Mouse (Mus musculus) gastrocnemius, adult 18-20 months (tissue): ENCODE measurements around the gene Zmiz2. TPM values are rescaled to one million over a fixed set of nuclear protein-coding genes. Genes with fewer than 3 reads are reported as not detected.
"Not testable (repeated sequence)": the region's sequence is repeated elsewhere in the genome, so short reads cannot be mapped to it uniquely, and the experiment has no call there.

ENCODE experiments used
- DNase-seq: peaks from one replicate; pipeline ENCODE4 v3.0.0; 2021; ENCODE audit warnings: low spot score
- total RNA-seq, 2 experiments: library from RNA; stranded (reverse); gene quantifications; 2 replicates each; pipeline ENCODE4 v1.2.3; 2021

The Zmiz2 gene
- total RNA-seq, 2 experiments from 2014 or later: 49.3 to 51.1 TPM

DNA sequence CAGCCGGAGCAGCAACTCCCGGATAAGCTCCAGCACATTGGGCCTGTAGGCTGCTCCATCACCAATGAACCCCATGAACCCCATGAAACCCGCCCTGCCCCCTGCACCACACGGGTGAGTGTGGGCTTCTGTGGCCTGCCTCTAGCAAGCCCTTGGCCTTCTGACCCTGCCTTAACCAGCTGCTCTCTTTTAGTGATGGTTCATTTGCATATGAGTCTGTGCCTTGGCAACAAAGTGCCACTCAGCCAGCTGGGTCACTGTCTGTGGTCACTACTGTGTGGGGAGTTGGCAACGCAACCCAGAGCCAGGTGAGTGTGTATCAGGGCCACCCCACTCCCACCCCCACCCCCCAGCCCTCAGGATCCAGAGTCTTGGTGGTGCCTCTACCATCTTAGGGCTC is 6.7 kb downstream of the Zmiz2 start:
- no peak for DNase-seq

GRCm38 (mm10) chr11:6398141-6398540 is 9.3 kb downstream of the Zmiz2 start:
- no peak for DNase-seq

DNA sequence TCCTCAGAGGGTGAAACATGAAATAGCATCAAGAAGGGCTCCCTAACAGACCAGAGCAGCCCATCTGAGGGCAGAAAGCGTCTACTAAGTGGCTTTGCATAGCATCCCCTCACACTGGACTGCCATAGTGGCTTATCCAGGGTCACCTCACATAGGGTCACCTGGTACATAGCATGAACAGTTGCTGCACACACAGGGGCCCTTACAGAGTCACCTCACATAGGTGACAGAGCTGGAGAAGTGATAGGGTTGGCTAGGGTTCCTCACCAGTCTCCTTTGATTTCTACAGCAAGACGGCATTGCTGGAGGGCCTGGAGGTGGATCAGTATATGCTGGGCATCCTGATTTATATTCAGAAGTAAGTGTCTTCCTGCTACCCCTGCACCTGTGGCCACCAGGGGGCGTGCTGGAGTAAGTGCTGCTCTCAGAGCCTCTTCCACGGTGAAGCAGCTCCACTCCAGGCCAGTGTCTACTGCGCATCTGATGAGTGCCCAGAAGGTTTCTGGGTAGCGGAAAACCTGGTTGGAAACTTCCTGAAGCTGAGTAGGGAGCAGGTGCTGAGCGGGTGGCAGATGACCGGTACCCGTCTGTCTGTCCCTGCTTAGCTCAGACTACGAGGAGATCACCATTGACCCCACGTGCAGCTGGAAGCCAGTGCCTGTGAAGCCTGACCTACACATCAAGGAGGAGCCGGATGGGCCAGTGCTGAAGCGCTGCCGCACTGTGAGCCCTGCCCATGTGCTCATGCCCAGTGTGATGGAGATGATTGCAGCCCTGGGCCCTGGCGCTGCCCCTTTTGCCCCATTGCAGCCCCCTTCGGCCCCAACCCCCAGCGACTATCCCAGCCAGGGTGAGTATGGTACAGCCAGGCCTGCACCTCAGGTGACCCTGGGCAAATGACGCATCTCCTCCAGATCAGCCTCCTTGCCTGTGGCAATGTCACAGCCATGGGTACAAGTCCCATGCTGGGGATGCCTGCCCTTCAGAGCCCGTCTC is 13.9 kb downstream of the Zmiz2 start:
- peak; percentile 73 for DNase-seq

- no peak for DNase-seq
Observed at GRCm38 (mm10) chr11:6403830-6404405, 15.0 kb downstream of the Zmiz2 start.

GRCm38 (mm10) chr11:6404699-6405566 is 16.1 kb downstream of the Zmiz2 start:
- DNase-seq: no peak

- no peak for DNase-seq
Observed at GRCm38 (mm10) chr11:6405591-6406081, 16.8 kb downstream of the Zmiz2 start.

DNA sequence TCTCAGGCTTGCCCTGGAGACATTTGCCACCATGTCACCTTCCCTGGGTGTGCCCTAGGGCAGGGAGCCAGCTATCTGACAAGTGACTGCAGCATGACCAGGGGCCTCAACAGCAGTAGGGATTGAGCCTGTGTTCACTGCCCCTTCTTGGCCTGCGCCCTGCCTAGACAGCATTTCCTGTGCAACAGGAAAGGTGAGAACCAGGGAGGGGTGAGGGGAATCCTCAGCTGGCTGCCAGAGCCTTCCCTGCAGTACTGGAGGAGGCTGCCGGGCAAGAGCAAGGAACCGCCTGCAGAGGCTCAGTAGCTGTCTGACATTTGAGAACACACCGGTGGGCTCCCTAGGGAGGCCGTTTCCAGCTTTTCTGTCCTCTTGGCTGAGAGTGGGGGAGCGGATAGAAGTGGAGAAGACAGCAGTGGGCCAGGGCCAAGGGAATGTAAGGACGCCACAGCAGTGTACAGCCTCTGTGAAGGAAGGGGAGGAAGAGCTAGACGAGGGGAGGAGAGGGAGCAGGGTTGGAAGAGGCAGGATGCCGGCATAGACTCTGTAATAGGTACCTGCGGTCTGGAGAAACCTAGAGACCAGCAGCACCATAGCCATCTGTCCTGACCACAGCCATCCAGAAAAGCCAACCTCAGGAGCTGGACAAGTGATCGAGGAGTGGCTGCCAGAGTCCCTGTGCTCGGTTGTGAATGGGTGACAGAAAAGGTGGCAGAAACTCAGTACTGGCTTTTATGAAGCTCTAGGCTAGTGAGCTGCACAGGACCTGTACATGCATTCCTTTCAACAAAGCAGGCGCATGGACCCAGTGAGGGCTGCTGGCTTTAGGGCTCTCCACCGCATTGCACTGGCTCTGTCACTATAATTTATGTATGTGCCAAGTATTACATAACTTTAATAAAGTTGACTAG is 17.6 kb downstream of the Zmiz2 start:
- peak; percentile 87 for DNase-seq

GRCm38 (mm10) chr11:6407162-6407621 is 18.3 kb downstream of the Zmiz2 start:
- no peak for DNase-seq

- no peak for DNase-seq
Observed at GRCm38 (mm10) chr11:6410050-6410602, 21.3 kb downstream of the Zmiz2 start.

- DNase-seq: not testable (repeated sequence)
Observed at GRCm38 (mm10) chr11:6410755-6411154, 21.9 kb downstream of the Zmiz2 start.

- DNase-seq: peak; percentile 85
Observed at GRCm38 (mm10) chr11:6411684-6412083, 22.8 kb downstream of the Zmiz2 start.

GRCm38 (mm10) chr11:6413264-6413663 is 24.4 kb downstream of the Zmiz2 start:
- no peak for DNase-seq

DNA sequence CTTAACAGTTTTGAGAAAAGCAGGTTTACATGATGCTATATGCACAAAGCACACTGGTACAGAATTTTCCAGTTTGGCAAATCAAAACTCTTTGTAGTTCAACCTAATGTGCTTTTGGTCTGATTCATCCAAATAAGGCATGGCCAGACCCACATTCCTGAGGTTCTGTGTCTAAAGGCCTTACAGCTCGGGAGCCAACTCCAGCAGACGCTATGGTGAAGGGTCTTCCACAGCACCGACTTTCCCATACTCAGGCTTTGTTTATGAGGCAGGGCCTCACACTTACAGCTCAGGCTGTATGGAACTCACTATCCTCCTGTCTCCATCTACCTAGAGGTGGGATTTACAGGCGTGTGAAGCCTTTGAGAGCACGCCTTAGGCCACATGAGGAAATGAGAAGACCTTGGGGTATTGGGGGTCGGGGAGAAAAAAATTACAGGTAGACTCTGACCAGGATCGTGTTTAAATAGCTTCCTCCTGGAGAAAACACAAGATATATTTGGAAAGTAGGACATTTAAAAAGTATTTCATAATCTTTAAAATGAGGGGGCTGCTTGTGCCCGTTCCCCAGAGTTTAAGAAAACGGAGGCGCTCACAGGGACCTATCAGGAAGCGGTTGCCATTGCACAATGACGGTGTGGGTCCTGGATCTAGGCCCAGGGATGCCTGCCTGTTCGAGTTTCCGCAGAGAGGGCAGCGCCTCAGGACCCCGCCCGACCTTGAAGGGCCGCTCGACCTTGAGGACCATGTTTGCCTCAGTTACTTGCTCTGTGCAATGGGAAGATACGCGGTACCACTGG is 26.1 kb downstream of the Zmiz2 start, which contains the start of gene Ppia:
Gene Ppia (plus strand): TSS at position 693 of the 800 bp plus-strand sequence.
- no peak for DNase-seq

- peak; percentile 98 for DNase-seq
Observed at GRCm38 (mm10) chr11:6415551-6416404, 26.9 kb downstream of the Zmiz2 start.

- DNase-seq: peak; percentile 75
Observed at GRCm38 (mm10) chr11:6416405-6417034, 27.6 kb downstream of the Zmiz2 start.

DNA sequence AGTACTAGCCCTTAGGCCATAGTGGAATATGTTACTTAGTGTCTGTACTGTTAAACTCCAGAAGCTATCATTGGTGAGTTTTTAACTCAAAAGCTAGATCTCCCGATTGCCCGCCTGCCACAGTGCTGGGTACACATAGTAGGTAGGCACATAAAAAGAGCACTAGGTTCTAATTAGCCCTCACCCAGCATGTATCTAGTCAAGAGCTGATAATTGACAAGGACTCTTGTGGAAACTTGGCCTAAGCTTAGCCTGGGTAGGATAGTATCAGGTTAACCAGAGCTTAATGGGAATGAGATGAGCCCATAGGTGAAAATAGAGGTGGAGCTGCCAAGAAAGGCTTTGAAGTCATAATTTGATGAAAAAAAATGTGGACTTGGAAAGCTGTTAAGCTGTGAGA is 28.2 kb downstream of the Zmiz2 start:
- DNase-seq: no peak

DNA sequence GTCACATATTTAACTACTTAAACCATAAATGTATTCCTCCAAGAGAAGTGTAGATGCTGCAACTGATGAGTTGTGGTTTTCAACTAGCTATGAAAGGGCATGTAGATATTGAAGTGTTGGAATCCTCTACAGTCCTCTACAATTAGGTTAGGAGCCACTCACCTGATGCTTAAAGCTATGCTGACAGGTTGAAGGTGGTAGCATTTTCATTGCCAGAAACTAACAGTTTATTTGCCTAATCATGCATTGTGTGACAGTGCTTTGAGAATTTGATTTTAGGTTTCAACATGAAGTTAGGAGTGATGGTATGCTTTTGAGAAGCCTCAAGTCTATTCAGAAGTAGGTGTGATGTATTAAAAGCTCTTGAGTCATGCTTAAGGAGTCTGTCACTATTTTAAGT is 28.6 kb downstream of the Zmiz2 start:
- no peak for DNase-seq

- no peak for DNase-seq
Observed at GRCm38 (mm10) chr11:6418751-6419150, 29.9 kb downstream of the Zmiz2 start.
